Mouse (Mus musculus) common myeloid progenitor, adult 5-6 weeks (primary cell): Measurements from ENCODE around the gene Cep131. TPM values are rescaled to one million over a fixed set of nuclear protein-coding genes. Genes with fewer than 3 reads are reported as not detected.

ENCODE experiments used
- ATAC-seq: replicated peaks from 2 replicates; pipeline ENCODE4 v1.8.0; 2016; ENCODE audit warnings: low read depth, mild to moderate bottlenecking, moderate TSS enrichment, inconsistent platforms; ENCODE audit not compliant: poor library complexity, severe bottlenecking
- total RNA-seq: library from RNA; stranded (forward); fragments of 200-1000, 187-1606 nt; gene quantifications from 2 replicates; pipeline ENCODE4 v1.2.3, GENCODE M21; 2017

Cep131 gene
- 31.4 and 34.0 TPM in 2 replicates for total RNA-seq

- ATAC-seq = peak; percentile 98
Observed at GRCm38 (mm10) chr11:120086702-120087152, at the start of gene Cep131. TSS of gene Cep131 (minus strand) at chr11:120086827.

DNA sequence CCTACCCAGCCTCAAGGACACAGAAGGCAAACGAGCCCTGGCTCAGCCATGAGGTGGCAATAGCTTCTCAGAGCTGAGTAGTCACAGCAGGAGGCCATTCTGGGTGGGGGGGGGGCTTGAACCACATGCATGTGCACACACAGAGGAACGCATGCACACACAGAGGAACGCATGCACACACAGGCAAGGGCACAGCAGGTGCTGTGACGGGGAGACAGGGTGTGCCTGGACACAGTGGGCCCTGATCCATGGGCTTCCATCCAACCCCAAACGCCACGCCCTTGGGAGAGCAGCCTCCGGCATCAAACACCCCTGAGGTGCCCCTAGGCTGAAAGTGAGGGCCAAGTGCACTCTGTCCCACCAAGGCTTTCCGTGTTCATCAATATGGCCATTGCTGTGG lies 49.6 kb upstream of the Cep131 start:
- ATAC-seq = no peak

GRCm38 (mm10) chr11:120134847-120135530 lies 48.4 kb upstream of the Cep131 start:
- ATAC-seq = no peak

DNA sequence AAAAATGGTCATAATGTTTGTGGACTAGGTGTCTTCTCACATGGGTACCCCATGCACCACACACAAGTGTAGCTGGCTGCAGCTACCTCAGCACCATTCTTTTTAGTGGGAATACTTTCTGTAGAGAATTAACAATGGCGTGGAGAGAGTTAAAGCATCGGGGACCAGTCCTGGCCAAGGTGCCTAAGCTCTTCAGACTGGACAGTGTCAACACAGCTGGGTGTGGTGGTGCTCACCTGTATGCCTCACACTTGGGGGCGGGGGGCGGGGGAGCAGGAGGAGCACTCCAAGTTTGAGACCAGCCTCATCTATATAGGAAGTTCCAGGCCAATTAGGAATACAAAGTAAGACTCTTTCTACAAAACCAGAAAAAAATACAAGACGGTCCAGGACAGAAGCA lies 47.5 kb upstream of the Cep131 start:
- no peak for ATAC-seq

DNA sequence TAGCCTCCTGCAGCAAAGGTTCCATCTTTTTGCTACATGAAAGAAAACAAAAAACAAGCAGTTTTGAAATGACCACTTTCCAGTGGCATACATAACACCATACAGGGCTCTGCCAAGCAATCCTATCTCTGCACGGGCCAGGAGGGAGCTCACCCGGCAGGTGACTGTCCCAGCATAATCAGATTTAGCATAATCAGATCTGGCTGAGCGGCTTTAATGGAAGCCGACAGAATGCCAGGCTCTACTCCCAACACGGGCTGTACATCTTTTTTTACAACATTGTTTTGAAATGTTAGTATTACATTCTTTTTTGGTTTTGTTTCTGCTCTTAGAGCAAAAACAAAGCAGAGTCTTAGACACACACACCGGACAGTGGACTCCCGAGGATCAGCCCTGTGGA lies 42.7 kb upstream of the Cep131 start:
- no peak for ATAC-seq

DNA sequence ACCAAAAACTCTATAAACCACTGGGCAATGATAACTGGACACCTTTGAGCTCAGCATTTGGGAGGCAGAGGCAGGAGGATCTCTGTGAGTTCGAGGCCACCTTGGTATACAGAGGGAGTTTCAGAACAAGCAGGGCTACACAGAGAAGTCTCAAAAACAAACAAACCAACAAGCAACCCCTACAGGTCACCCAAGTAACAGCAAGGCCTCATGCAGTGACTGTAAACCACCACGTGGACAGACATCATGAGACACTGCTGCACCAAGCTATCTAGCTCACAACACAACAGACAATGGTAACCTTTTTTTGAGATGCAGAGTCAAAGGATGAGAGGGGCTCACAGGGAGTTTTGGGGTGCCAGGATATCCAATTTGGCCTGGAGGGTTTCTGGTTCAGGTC lies 40.2 kb upstream of the Cep131 start:
- peak; percentile 60; the same call in 1 of the 2 replicates for ATAC-seq

- no peak for ATAC-seq
Observed at GRCm38 (mm10) chr11:120122126-120122525, 35.5 kb upstream of the Cep131 start.

DNA sequence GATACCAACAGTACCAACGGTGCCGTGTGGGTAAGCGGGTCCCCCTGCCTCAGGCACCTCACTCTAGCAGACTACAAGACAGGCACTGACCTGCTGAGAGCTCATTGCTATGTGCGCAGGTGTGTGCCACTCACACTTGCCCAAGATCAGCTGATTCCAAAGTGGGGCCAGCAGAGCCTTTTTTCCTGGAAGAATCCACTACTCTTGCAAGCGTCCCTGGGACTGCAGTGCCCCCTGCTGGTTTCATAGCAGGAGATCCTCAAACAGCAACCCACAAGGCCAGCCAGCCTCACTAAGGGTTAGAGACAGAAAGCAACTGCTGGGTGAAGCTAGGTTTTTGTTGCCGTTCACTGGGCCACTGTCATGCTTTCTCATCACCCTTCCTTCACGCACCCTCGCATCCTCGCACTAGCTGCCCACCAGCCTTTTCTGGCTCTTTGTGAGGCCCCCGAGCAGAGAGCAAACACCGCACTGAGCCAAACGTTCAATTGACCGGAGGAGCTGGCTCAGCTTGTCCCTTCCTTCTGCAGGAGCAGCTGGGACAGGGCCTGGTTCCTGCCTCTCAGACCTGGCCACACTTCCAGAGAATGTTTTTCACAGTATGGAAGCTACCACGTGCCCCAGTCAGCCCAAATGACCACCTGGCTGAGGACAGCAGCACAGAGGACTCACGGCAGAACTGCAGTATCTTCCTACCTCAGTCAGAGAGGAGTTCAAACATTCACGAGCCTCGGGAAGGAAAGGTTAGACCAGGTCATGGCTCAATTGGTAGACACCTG lies 34.2 kb upstream of the Cep131 start:
- ATAC-seq = peak; percentile 53

DNA sequence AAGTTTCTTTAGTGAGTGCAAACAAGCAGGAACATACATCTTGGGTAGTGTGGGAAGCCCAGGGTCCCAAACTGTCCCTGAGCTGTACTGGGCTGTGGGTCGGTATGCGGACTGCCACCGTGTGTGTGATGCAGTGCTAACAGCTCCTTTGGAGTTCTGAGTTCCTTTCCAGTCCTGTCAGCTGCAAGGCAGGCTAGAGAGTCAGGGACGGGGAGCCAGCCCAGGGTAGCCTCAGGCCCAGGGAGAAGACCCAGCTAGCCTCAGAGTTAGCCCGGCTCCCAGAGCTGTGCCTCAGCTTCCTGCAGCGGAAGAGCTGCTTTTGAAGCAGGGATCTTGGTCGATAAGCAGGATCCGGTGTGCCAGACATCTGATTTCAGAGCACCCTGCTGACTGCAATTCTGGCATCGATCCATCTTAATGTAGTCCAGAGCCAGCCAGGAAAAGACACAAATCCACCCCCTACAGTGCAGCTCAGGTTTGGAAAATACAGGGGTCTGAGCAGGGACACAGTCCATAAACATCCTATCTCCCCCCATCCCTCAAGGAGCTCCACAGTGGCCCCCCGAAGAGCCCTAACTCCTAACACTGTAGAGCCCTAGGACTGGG lies 33.4 kb upstream of the Cep131 start:
- ATAC-seq = no peak

DNA sequence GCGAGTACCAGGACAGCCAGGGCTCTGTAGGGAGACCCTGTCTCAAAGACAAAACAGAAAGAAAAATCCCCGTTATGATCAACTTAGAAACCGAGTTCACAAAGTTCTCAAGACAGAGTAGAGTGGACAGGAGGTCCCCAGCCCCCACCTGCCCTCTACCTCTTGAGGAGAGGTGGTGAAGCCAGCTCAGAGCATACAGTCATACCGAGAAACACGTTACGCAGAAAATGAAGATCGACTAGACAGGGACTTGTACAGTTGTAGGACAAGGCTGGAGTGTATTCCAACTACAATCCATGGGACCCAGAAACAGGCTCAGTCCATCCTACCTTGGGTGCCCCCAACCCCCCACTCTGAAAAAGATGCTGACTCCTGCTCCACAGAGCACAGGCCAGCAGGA lies 32.5 kb upstream of the Cep131 start:
- no peak for ATAC-seq

- ATAC-seq = no peak
Observed at GRCm38 (mm10) chr11:120117626-120118025, 31.0 kb upstream of the Cep131 start.

DNA sequence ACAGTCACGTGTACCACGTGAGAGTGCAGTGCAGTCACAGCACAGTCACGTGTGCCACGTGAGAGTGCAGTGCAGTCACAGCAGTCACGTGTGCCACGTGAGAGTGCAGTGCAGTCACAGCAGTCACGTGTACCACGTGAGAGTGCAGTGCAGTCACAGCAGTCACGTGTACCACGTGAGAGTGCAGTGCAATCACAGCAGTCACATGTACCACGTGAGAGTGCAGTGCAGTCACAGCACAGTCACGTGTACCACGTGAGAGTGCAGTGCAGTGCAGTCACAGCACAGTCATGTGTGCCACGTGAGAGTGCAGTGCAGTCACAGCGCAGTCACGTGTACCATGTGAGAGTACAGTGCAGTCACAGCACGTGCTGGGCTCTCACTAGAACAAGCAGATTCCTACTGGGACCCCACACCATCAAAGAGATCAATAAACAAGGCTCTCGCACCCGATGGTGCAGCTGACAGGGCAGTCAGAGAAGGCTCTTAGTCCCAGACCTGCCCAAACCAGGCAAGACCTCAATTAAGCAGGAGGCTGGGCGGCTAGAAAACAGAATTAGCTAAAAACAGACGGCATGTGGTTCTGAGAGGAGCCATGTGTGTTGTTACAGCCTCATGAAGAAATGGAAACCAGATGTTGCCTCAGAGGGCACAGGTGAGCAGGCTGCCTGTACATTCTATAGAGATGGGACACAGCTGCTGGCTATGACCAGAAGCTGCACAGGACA lies 28.0 kb upstream of the Cep131 start:
- no peak for ATAC-seq

- no peak for ATAC-seq
Observed at GRCm38 (mm10) chr11:120112136-120112535, 25.5 kb upstream of the Cep131 start.

DNA sequence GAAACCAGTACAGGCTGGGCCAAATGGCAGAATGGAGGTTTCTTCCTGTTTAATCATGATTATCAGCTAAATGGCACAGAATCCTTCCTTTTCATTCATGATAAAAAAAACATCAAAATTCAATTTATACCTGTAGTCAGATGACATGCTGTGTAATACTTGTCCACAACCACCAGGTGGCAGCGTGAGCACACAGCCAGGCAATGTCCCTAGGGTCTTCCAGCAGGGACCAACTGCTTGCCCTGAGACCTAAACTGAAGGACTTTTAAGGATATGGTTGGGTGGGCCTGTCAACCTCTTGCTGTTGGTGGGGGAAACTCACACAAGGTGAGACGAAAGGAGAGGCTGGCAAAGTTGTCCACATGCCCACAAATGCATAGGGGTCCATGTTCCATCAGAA lies 24.4 kb upstream of the Cep131 start:
- ATAC-seq = peak; percentile 60

GRCm38 (mm10) chr11:120110554-120110953 lies 23.9 kb upstream of the Cep131 start:
- ATAC-seq = 0 out of 2 replicates have a peak, but pooled peaks have one; percentile 15

DNA sequence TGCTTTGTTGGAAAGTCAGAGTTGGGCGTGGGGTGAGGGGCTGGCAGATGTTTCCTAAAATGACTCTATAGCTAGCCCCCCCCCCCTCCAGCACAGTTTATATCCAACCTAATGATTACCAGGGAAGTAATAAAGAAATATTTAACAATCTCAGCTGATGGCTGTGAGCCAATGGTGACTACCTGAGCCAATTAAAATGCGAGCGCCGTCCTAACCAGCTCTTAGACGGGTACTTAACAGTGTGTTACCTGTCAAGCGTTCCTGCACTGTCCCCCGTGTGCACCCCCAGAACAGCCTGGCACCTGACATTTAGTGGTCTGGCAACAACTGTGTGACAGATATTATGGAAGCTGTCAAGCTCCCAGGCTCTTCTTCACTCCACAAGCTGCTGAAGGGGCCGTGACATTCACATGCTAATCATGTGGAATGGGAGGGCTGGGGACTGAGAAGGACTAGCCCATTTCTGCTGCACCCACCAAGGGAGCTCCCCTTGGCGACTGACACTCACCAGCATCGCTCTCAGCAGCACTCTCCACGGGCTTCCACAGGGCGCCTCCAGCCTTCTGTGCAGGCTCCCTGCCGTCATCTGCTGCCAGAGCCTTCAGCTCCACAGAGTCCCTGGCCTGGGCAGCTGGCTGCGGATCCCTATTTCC lies 23.1 kb upstream of the Cep131 start:
- ATAC-seq = no peak

DNA sequence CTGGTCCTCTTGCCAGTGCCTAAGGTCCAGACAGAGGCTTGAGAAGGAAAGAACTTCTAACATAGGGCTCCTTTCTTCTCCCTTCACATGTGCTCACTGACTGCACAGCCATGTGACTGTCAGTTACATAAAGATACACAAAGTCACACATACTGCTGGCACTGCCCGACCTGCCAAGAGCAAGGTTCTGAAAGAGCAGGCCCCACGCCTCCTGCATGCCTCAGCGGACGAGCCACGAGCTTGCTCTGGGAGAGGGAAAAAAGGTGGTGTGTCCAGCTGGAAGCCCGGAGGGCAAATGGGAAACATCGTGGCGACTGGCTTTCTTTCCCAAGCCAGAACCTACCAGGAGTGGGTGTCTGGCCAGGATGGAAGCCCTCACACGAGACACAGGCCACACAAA lies 21.2 kb upstream of the Cep131 start:
- ATAC-seq = no peak

DNA sequence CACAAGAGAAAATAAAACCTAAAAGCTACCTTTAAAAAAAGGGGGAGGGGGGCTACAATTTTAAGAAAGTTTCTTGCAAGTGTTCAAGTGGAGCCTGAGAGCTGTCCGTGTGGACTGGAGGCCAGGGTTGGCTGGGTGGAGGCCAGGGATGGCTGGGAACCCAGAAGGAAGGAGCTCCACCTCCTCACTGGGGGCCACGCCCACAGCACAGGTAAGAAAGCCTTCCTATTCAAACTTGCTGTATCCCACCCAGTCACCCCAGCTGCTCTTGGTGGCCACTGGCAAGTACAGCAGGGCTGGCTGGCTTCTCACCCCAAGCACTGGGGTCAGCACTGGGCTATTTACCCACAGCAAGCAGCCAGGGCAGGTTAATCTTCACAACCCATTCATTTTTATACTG lies 20.4 kb upstream of the Cep131 start:
- ATAC-seq = no peak

DNA sequence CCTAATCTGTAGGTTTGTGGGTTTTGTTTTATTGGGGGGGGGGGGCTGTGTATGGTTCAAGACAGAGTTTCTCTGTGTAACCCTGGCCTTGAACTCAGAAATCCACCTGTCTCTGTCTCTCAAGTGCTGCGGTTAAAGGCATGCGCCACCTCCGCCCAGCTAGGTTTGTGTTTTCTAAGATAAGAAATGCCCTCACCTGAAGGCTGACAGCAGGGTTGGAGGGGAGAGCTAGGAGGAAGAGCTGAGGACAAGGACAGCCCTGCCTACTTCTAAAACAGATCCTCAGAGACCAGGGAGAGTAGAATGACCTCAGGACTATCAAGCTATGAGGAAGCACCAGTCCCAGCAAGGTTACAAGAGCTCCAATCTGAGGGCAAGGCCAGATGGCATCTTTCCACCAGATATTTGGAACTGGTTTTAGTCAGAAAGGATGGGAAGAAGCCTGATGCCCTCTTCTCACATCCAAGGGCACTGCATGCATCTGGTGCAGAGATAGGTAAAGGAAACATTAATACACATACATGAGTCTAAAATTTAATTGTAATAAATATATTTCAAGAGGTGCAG lies 16.9 kb upstream of the Cep131 start:
- no peak for ATAC-seq

DNA sequence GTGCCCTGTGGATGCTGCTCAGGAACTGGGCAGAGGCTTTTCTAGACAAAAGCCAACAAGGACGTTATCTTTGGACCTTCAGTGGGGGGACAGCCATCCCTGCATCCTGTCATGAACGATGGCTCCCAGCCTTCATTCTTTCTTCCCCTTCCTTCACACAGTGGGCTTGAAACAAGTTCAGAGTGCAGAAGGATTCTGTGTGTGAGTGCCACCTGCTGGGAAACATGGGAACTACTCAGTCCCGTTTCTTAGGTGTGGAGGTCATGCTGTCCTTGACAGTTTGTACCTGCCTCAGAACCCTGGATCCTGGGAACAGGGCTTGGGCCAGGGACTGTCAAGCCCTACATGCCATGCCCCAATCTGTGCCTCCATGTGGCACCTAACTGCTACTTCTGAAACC lies 14.4 kb upstream of the Cep131 start:
- peak; percentile 34 for ATAC-seq
